ENCODE assay signal across 12 mouse cellular contexts in the genomic region with DNA sequence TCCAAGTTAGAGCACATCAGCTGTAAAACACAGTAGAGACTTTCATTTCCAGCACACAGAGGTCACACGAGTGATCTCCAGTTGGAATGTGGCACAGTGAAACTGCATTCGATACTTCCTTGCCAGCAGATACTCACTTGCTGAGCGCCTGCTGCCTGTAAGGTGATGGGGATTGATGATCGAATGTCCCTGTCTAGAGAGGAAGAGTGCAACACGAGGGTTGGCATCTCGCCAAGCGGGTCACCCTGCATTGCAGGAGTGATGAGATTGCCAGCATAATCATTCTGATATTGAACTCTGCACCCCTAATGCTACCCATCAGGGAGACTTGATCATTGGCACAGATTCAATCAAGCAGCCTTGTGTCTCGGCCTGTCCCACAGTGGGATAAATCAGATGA. TPM values are rescaled to one million over a fixed set of nuclear protein-coding genes. Genes with fewer than 3 reads are reported as not detected.
A peak's percentile ranks its signal among the peaks of the same experiment; 100 is the strongest.
DNase-seq lines count a peak whose midpoint lies in the region; ATAC-seq and TF ChIP-seq lines count a peak whose summit lies in the region.
"Had no signal": no experiment of that assay in that cellular context is flagged by ENCODE, and none has a peak within 500 bp of the region (broad histone marks: within the 10 kb centered on the region; RNA-seq: fewer than 3 reads in every experiment).

No protein-coding gene starts in this region.

- H3K4me2 ChIP-seq in lung, postnatal 0 days (replicated peaks; ENCODE audit: low read depth, low read length): no peak overlapping the region
- H3K4me2 ChIP-seq: hindbrain, embryonic 15.5 days; limb, embryonic 15.5 days; midbrain, embryonic 11.5 days had no signal

- no peak overlapping the region for H3K4me3 ChIP-seq in lung, postnatal 0 days (ENCODE audit: low read depth, low read length)
- H3K4me3 ChIP-seq: hindbrain, embryonic 15.5 days; limb, embryonic 15.5 days had no signal

- no peak for ATAC-seq in lung, postnatal 0 days

- no peak for TF ChIP-seq EP300 in lung, postnatal 0 days (IDR thresholded peaks at IDR 0.05)

- H3K27me3 ChIP-seq in lung, postnatal 0 days (replicated peaks; ENCODE audit: insufficient read depth, low read length): no peaks in the 10 kb centered on the region
- H3K27me3 ChIP-seq: hindbrain, embryonic 15.5 days; limb, embryonic 15.5 days had no signal

- DNase-seq in adrenal gland, adult 2 months: peak; percentile 47
- no peak for DNase-seq in adrenal gland, postnatal 4 days (ENCODE audit: low spot score in 2 of 2)
- DNase-seq in kidney, adult 18-20 months: peak; percentile 47
- DNase-seq in kidney, adult 9 months: no peak
- peak; percentile 29 for DNase-seq in retina, postnatal 1 day
- no peak for DNase-seq in retina, embryonic 14.5 days (ENCODE audit: low spot score)
- peak; percentile 43 for DNase-seq in lung, postnatal 0 days (ENCODE audit: low spot score)
- no peak for DNase-seq in T-cell, adult 2 months (ENCODE audit: low spot score)
- DNase-seq: spleen, adult 18-20 months had no signal

- H3K9ac ChIP-seq in lung, postnatal 0 days (replicated peaks; ENCODE audit: low read depth): no peak overlapping the region
- H3K9ac ChIP-seq: hindbrain, embryonic 15.5 days; limb, embryonic 15.5 days had no signal

- TF ChIP-seq CTCF in lung, postnatal 0 days (IDR thresholded peaks at IDR 0.05): no peak

- WGBS in lung, postnatal 0 days: 35% methylated on average over 8 of the region's 8 CpGs

- peaks cover 4% of the 10 kb centered on the region; the same call in 1 of the 2 replicates for H3K36me3 ChIP-seq in lung, postnatal 0 days (ENCODE audit: insufficient read depth, low read length)
- H3K36me3 ChIP-seq: hindbrain, embryonic 15.5 days had no signal

- H3K4me1 ChIP-seq in lung, postnatal 0 days (ENCODE audit: insufficient read depth, low read depth, low read length): peaks cover 21% of the 10 kb centered on the region

- no peaks in the 10 kb centered on the region for H3K9me3 ChIP-seq in lung, postnatal 0 days (ENCODE audit: low read length)
- H3K9me3 ChIP-seq: hindbrain, embryonic 15.5 days; limb, embryonic 15.5 days had no signal

- peak overlapping the region; percentile 40 for H3K27ac ChIP-seq in lung, postnatal 0 days (ENCODE audit: low read length)
- H3K27ac ChIP-seq: hindbrain, embryonic 15.5 days had no signal

RNA-seq across cellular contexts. Expression of a gene that starts 44.0 kb away (rescaled TPM):
- total RNA-seq in adrenal gland, adult 2 months (2021): 10 to 100 TPM; 47.3 to 64.1 TPM
- 9.0 and 14.0 TPM in 2 replicates for polyA plus RNA-seq in adrenal gland, adult 2 months (2012; rRNA removed)
- 10 to 100 TPM; 73.0 to 77.8 TPM for total RNA-seq in adrenal gland, postnatal 4 days (2021)
- polyA plus RNA-seq in lung, postnatal 0 days (2015; fragmentation: Nextera tagmentation; extraction: Ambion mirVana): 108 and 118 TPM in 2 replicates

Comparison
In these comparisons a context has a peak if more than half of its experiments do, and no peak if none do; other contexts are left out.
1. DNase-seq: peak in adrenal gland, adult 2 months (single experiment), kidney, adult 18-20 months (single experiment), retina, postnatal 1 day (single experiment) and lung, postnatal 0 days (single experiment); none in adrenal gland, postnatal 4 days (0 of 2), kidney, adult 9 months (single experiment), retina, embryonic 14.5 days (single experiment) and T-cell, adult 2 months (single experiment).